8 mouse cellular contexts compared by ENCODE assay signal in genomic region chrX:105120275-105121226, GRCm38 (mm10). TPM values are rescaled to one million over a fixed set of nuclear protein-coding genes. Genes with fewer than 3 reads are reported as not detected.
DNase-seq lines count a peak whose midpoint lies in the region; ATAC-seq and TF ChIP-seq lines count a peak whose summit lies in the region.

Magee1 (plus strand) TSS chrX:105120378.

- TF ChIP-seq EP300 in heart, adult 2 months (IDR thresholded peaks at IDR 0.05; ENCODE audit: insufficient read depth, low read depth, low read length), result no peak

- H3K4me3 ChIP-seq in embryonic facial prominence, embryonic 13.5 days, result peak within 1 kb of the TSS; percentile 63
- H3K4me3 ChIP-seq in heart, adult 2 months, result peak within 1 kb of the TSS; percentile 58
- peak within 1 kb of the TSS; percentile 58 for H3K4me3 ChIP-seq in limb, embryonic 12.5 days (replicated peaks)
- peak within 1 kb of the TSS; percentile 56 for H3K4me3 ChIP-seq in midbrain, embryonic 14.5 days (replicated peaks; ENCODE audit: low read depth, low read length)

- H3K27ac ChIP-seq in embryonic facial prominence, embryonic 13.5 days, result peak within 1 kb of the TSS; percentile 48; the same call in 1 of the 2 replicates
- H3K27ac ChIP-seq in heart, adult 2 months, result peak within 1 kb of the TSS; percentile 24; the same call in 1 of the 2 replicates
- 0 out of 2 replicates have a peak within 1 kb of the TSS, but pooled peaks have one; percentile 23 for H3K27ac ChIP-seq in limb, embryonic 12.5 days
- H3K27ac ChIP-seq in midbrain, embryonic 14.5 days (replicated peaks; ENCODE audit: low read depth, low read length), result peak within 1 kb of the TSS; percentile 86

- no peaks in the 10 kb centered on the region for H3K79me2 ChIP-seq in heart, adult 2 months (replicated peaks; ENCODE audit: control insufficient read depth, insufficient read depth, low read length)

- intact Hi-C loops in heart, adult 2 months (cut with DNase I), result no loop called here

- peaks cover 40% of the 10 kb centered on the region for H3K27me3 ChIP-seq in embryonic facial prominence, embryonic 13.5 days
- no peaks in the 10 kb centered on the region for H3K27me3 ChIP-seq in heart, adult 2 months (ENCODE audit: control insufficient read depth, insufficient read depth, low read length)
- H3K27me3 ChIP-seq in limb, embryonic 12.5 days, result peaks cover 50% of the 10 kb centered on the region
- peaks cover 21% of the 10 kb centered on the region; the same call in 1 of the 2 replicates for H3K27me3 ChIP-seq in midbrain, embryonic 14.5 days (ENCODE audit: control insufficient read depth, insufficient read depth, low read length)

- H3K9ac ChIP-seq in embryonic facial prominence, embryonic 13.5 days, result peak within 1 kb of the TSS; percentile 80
- H3K9ac ChIP-seq in heart, adult 2 months (ENCODE audit: low read depth, low read length), result peak within 1 kb of the TSS; percentile 77
- peak within 1 kb of the TSS; percentile 63 for H3K9ac ChIP-seq in limb, embryonic 12.5 days (replicated peaks)
- peak within 1 kb of the TSS; percentile 75 for H3K9ac ChIP-seq in midbrain, embryonic 14.5 days (replicated peaks; ENCODE audit: low read length)

- peak within 1 kb of the TSS; percentile 67 for H3K4me2 ChIP-seq in embryonic facial prominence, embryonic 13.5 days
- peak within 1 kb of the TSS; percentile 68 for H3K4me2 ChIP-seq in limb, embryonic 12.5 days
- H3K4me2 ChIP-seq in midbrain, embryonic 14.5 days (ENCODE audit: low read length), result peak within 1 kb of the TSS; percentile 59

- peaks cover 4% of the 10 kb centered on the region; the same call in 1 of the 2 replicates for H3K36me3 ChIP-seq in embryonic facial prominence, embryonic 13.5 days
- no peaks in the 10 kb centered on the region for H3K36me3 ChIP-seq in heart, adult 2 months (ENCODE audit: control insufficient read depth, insufficient read depth, low read length)
- no peaks in the 10 kb centered on the region for H3K36me3 ChIP-seq in limb, embryonic 12.5 days
- H3K36me3 ChIP-seq in midbrain, embryonic 14.5 days (ENCODE audit: control insufficient read depth, insufficient read depth, low read length), result peaks cover 5% of the 10 kb centered on the region; the same call in 1 of the 2 replicates

- H3K9me3 ChIP-seq in embryonic facial prominence, embryonic 13.5 days, result no peaks in the 10 kb centered on the region
- H3K9me3 ChIP-seq in limb, embryonic 12.5 days, result no peaks in the 10 kb centered on the region
- no peaks in the 10 kb centered on the region for H3K9me3 ChIP-seq in midbrain, embryonic 14.5 days (ENCODE audit: control insufficient read depth, low read length)

- peak; percentile 39; the same call in 1 of the 2 replicates for TF ChIP-seq POLR2A in heart, adult 2 months (IDR thresholded peaks at IDR 0.05; ENCODE audit: insufficient read depth, low read depth, low read length)

- peak; percentile 57 to 67 for DNase-seq in urinary bladder, adult 18-20 months (ENCODE audit: low spot score in 2 of 2)
- no peak for DNase-seq in urinary bladder, postnatal 10 days (ENCODE audit: low spot score)
- DNase-seq in heart, adult 2 months, result peak; percentile 80 to 81
- DNase-seq in kidney, adult 8-10 months, result peak; percentile 32 to 60
- peak; percentile 89 for DNase-seq in midbrain, embryonic 14.5 days
- DNase-seq in spleen, adult 18-20 months, result peak; percentile 57 to 65

- H3K4me1 ChIP-seq in embryonic facial prominence, embryonic 13.5 days, result 0 out of 2 replicates have a peak, but pooled peaks cover 6% of the 10 kb centered on the region
- H3K4me1 ChIP-seq in heart, adult 2 months (ENCODE audit: control insufficient read depth, insufficient read depth, low read length), result no peaks in the 10 kb centered on the region
- 0 out of 2 replicates have a peak, but pooled peaks cover 2% of the 10 kb centered on the region for H3K4me1 ChIP-seq in limb, embryonic 12.5 days (replicated peaks)
- H3K4me1 ChIP-seq in midbrain, embryonic 14.5 days (ENCODE audit: control insufficient read depth, insufficient read depth, low read length), result no peaks in the 10 kb centered on the region

- WGBS in embryonic facial prominence, embryonic 13.5 days, result 12% methylated on average over 65 of the region's 65 CpGs
- WGBS in heart, adult 2 months, result 11% methylated on average over 65 of the region's 65 CpGs
- 15% methylated on average over 65 of the region's 65 CpGs for WGBS in limb, embryonic 12.5 days
- 20% methylated on average over 65 of the region's 65 CpGs for WGBS in midbrain, embryonic 14.5 days

- TF ChIP-seq CTCF in heart, adult 2 months (IDR thresholded peaks at IDR 0.05), result no peak

- peak; percentile 73; the same call in 1 of the 2 replicates for ATAC-seq in embryonic facial prominence, embryonic 13.5 days (ENCODE audit: insufficient number of reproducible peaks, insufficient read depth, low FRiP score, low TSS enrichment, low read depth)
- peak; percentile 83 for ATAC-seq in limb, embryonic 12.5 days (ENCODE audit: insufficient number of reproducible peaks, insufficient read depth, low FRiP score, low TSS enrichment, low read depth)
- peak; percentile 74 for ATAC-seq in midbrain, embryonic 14.5 days (ENCODE audit: low FRiP score, low TSS enrichment)

RNA-seq across cellular contexts. Expression of gene Magee1, which starts in this region (rescaled TPM):
- 31.5 and 31.9 TPM in 2 replicates for polyA plus RNA-seq in embryonic facial prominence, embryonic 13.5 days (2015; fragmentation: Nextera tagmentation; extraction: Ambion mirVana)
- total RNA-seq in heart, adult 2 months (2021), result 1 to 10 TPM; 3.5 to 5.0 TPM
- 3.6 and 3.9 TPM in 2 replicates for polyA plus RNA-seq in heart, adult 2 months (2012; rRNA removed)
- polyA plus RNA-seq in limb, embryonic 12.5 days (2016; fragmentation: Nextera tagmentation; extraction: Ambion mirVana), result 29.3 and 29.5 TPM in 2 replicates
- 142 and 145 TPM in 2 replicates for polyA plus RNA-seq in midbrain, embryonic 14.5 days (2014; fragmentation: Nextera tagmentation; extraction: Ambion mirVana)

Comparison
In these comparisons a context has a peak if more than half of its experiments do, and no peak if none do; other contexts are left out.
1. H3K27ac ChIP-seq: peak in every context shown above with its lines; median percentile 86 in midbrain, embryonic 14.5 days; 48 in embryonic facial prominence, embryonic 13.5 days; 24 in heart, adult 2 months; 23 in limb, embryonic 12.5 days.